Mouse (Mus musculus) heart, postnatal 0 days (tissue): ENCODE data around the gene Clcn6.

Experiments
- CTCF ChIP-seq: IDR thresholded peaks from 2 replicates; pipeline ENCODE4 v1.5.1; 2016; ENCODE audit warnings: antibody characterized with exemption, control low read depth, low read depth
- EP300 ChIP-seq: IDR thresholded peaks from 2 replicates; pipeline ENCODE4 v1.6.1; 2016; ENCODE audit warnings: antibody characterized with exemption, low read depth

- TF ChIP-seq CTCF (no peak), EP300 (no peak)
Measured at GRCm38 (mm10) chr4:148061086-148061480, 22.5 kb upstream of the Clcn6 start.
